Comparison of ENCODE assay signal across 31 mouse cellular contexts in genomic region chr7:144640817-144641216, GRCm38 (mm10). TPM values are rescaled to one million over a fixed set of nuclear protein-coding genes. Genes with fewer than 3 reads are reported as not detected.
A peak's percentile ranks its signal among the peaks of the same experiment; 100 is the strongest.
DNase-seq lines count a peak whose midpoint lies in the region; ATAC-seq and TF ChIP-seq lines count a peak whose summit lies in the region.
"Had no signal": no experiment of that assay in that cellular context is flagged by ENCODE, and none has a peak within 500 bp of the region (broad histone marks: within the 10 kb centered on the region; RNA-seq: fewer than 3 reads in every experiment).

No protein-coding gene starts in this region.

- peaks cover 94% of the 10 kb centered on the region for H3K27me3 ChIP-seq in forebrain, embryonic 10.5 days (ENCODE audit: poor library complexity, severe bottlenecking)
- H3K27me3 ChIP-seq in forebrain, embryonic 14.5 days (replicated peaks; ENCODE audit: control insufficient read depth, insufficient read depth, low read length): no peaks in the 10 kb centered on the region
- no peaks in the 10 kb centered on the region for H3K27me3 ChIP-seq in hindbrain, embryonic 15.5 days
- no peaks in the 10 kb centered on the region for H3K27me3 ChIP-seq in hindbrain, embryonic 11.5 days (ENCODE audit: control insufficient read depth, insufficient read depth, low read length)
- no peaks in the 10 kb centered on the region for H3K27me3 ChIP-seq in hindbrain, embryonic 16.5 days (replicated peaks; ENCODE audit: control insufficient read depth, insufficient read depth, low read length)
- no peaks in the 10 kb centered on the region for H3K27me3 ChIP-seq in midbrain, postnatal 0 days (ENCODE audit: insufficient read depth, low read length)
- H3K27me3 ChIP-seq: embryonic facial prominence, embryonic 12.5 days; heart, embryonic 12.5 days had no signal

- no peak for DNase-seq in forebrain, embryonic 10.5 days (ENCODE audit: extremely low spot score, low spot score)
- no peak for DNase-seq in forebrain, embryonic 14.5 days (ENCODE audit: low spot score)
- no peak for DNase-seq in hindbrain, embryonic 11.5 days (ENCODE audit: low spot score)
- DNase-seq in midbrain, postnatal 0 days (ENCODE audit: low spot score): peak; percentile 33
- DNase-seq in frontal cortex, postnatal 14 days (ENCODE audit: low spot score in 2 of 2): no peak
- no peak for DNase-seq in kidney, postnatal 10 days
- DNase-seq: adrenal gland, adult 2 months; adrenal gland, postnatal 36 days; cerebellum, adult 11 months; cerebellum, adult 9-10 months; embryo, embryonic 11 days; heart, adult 2 months; heart, postnatal 4 days; kidney, adult 2 months; kidney, postnatal 4 days; layer of hippocampus, postnatal 36 days; left cerebral cortex, postnatal 4 days; liver, postnatal 0 days; lung, postnatal 4 days; right cerebral cortex, postnatal 4 days; thymus, adult 18-20 months; thymus, postnatal 25 days had no signal

- 78% methylated on average over 1 of the region's 1 CpGs for WGBS in forebrain, embryonic 10.5 days
- 46% methylated on average over 1 of the region's 1 CpGs for WGBS in forebrain, embryonic 14.5 days
- 42% methylated on average over 1 of the region's 1 CpGs for WGBS in hindbrain, embryonic 15.5 days
- 75% methylated on average over 1 of the region's 1 CpGs for WGBS in hindbrain, embryonic 11.5 days
- WGBS in hindbrain, embryonic 16.5 days: 34% methylated on average over 1 of the region's 1 CpGs
- 64% methylated on average over 1 of the region's 1 CpGs for WGBS in midbrain, postnatal 0 days

- no peak for ATAC-seq in forebrain, embryonic 14.5 days
- ATAC-seq in hindbrain, embryonic 15.5 days (ENCODE audit: low FRiP score, low read depth): no peak
- no peak for ATAC-seq in hindbrain, embryonic 11.5 days (ENCODE audit: low FRiP score)
- ATAC-seq in hindbrain, embryonic 16.5 days: peak; percentile 86
- no peak for ATAC-seq in midbrain, postnatal 0 days (ENCODE audit: low FRiP score)
- ATAC-seq: activated CD4-positive, CD25-positive, alpha-beta regulatory T cell, adult 4 months; liver, embryonic 12.5 days; liver, postnatal 0 days; lung, postnatal 0 days had no signal

- H3K4me1 ChIP-seq in forebrain, embryonic 10.5 days: peaks cover 10% of the 10 kb centered on the region
- H3K4me1 ChIP-seq in forebrain, embryonic 14.5 days (ENCODE audit: control insufficient read depth, insufficient read depth, low read length): 0 out of 2 replicates have a peak, but pooled peaks cover 2% of the 10 kb centered on the region
- peaks cover 9% of the 10 kb centered on the region; the same call in 1 of the 2 replicates for H3K4me1 ChIP-seq in hindbrain, embryonic 15.5 days (replicated peaks)
- H3K4me1 ChIP-seq in hindbrain, embryonic 11.5 days (replicated peaks; ENCODE audit: control insufficient read depth, insufficient read depth, low read length): no peaks in the 10 kb centered on the region
- 0 out of 2 replicates have a peak, but pooled peaks cover 3% of the 10 kb centered on the region for H3K4me1 ChIP-seq in hindbrain, embryonic 16.5 days (ENCODE audit: control insufficient read depth, insufficient read depth, low read depth, low read length)
- H3K4me1 ChIP-seq in midbrain, postnatal 0 days (ENCODE audit: insufficient read depth, low read length): no peaks in the 10 kb centered on the region
- H3K4me1 ChIP-seq: embryonic facial prominence, embryonic 12.5 days; liver, embryonic 12.5 days; megakaryocyte, embryonic 14.5 days had no signal

- no peak overlapping the region for H3K4me3 ChIP-seq in forebrain, embryonic 10.5 days
- no peak overlapping the region for H3K4me3 ChIP-seq in forebrain, embryonic 14.5 days (ENCODE audit: low read depth, low read length)
- H3K4me3 ChIP-seq in hindbrain, embryonic 15.5 days: no peak overlapping the region
- H3K4me3 ChIP-seq in hindbrain, embryonic 11.5 days (ENCODE audit: low read depth, low read length): no peak overlapping the region
- no peak overlapping the region for H3K4me3 ChIP-seq in hindbrain, embryonic 16.5 days (ENCODE audit: low read length)
- H3K4me3 ChIP-seq in midbrain, postnatal 0 days (ENCODE audit: low read depth, low read length): no peak overlapping the region
- H3K4me3 ChIP-seq: embryonic facial prominence, embryonic 12.5 days; heart, adult 2 months; heart, embryonic 12.5 days; liver, embryonic 12.5 days; megakaryocyte, embryonic 14.5 days had no signal

- peaks cover 5% of the 10 kb centered on the region; the same call in 1 of the 2 replicates for H3K9me3 ChIP-seq in forebrain, embryonic 10.5 days
- H3K9me3 ChIP-seq in forebrain, embryonic 14.5 days (replicated peaks; ENCODE audit: control insufficient read depth, low read length): no peaks in the 10 kb centered on the region
- H3K9me3 ChIP-seq in hindbrain, embryonic 15.5 days: no peaks in the 10 kb centered on the region
- no peaks in the 10 kb centered on the region for H3K9me3 ChIP-seq in hindbrain, embryonic 11.5 days (ENCODE audit: control insufficient read depth, low read length)
- H3K9me3 ChIP-seq in hindbrain, embryonic 16.5 days (ENCODE audit: control insufficient read depth, low read length): no peaks in the 10 kb centered on the region
- no peaks in the 10 kb centered on the region for H3K9me3 ChIP-seq in midbrain, postnatal 0 days (ENCODE audit: low read length)
- H3K9me3 ChIP-seq: embryonic facial prominence, embryonic 12.5 days; heart, embryonic 12.5 days; liver, embryonic 12.5 days; megakaryocyte, embryonic 14.5 days had no signal

- H3K4me2 ChIP-seq in forebrain, embryonic 14.5 days (ENCODE audit: low read length): no peak overlapping the region
- no peak overlapping the region for H3K4me2 ChIP-seq in hindbrain, embryonic 15.5 days
- no peak overlapping the region for H3K4me2 ChIP-seq in hindbrain, embryonic 11.5 days (replicated peaks; ENCODE audit: low read depth, low read length)
- H3K4me2 ChIP-seq in hindbrain, embryonic 16.5 days (ENCODE audit: low read length): no peak overlapping the region
- no peak overlapping the region for H3K4me2 ChIP-seq in midbrain, postnatal 0 days (ENCODE audit: low read depth, low read length, poor library complexity, severe bottlenecking)
- H3K4me2 ChIP-seq: embryonic facial prominence, embryonic 12.5 days; heart, embryonic 12.5 days; liver, embryonic 12.5 days had no signal

- no peak overlapping the region for H3K9ac ChIP-seq in forebrain, embryonic 14.5 days (ENCODE audit: low read length)
- H3K9ac ChIP-seq in hindbrain, embryonic 15.5 days: no peak overlapping the region
- no peak overlapping the region for H3K9ac ChIP-seq in hindbrain, embryonic 11.5 days (ENCODE audit: low read depth, low read length)
- H3K9ac ChIP-seq in hindbrain, embryonic 16.5 days (ENCODE audit: low read depth, low read length): no peak overlapping the region
- H3K9ac ChIP-seq in midbrain, postnatal 0 days (replicated peaks; ENCODE audit: low read length, poor library complexity, severe bottlenecking): no peak overlapping the region
- H3K9ac ChIP-seq: embryonic facial prominence, embryonic 12.5 days; heart, embryonic 12.5 days; liver, embryonic 12.5 days; liver, postnatal 0 days had no signal

- H3K36me3 ChIP-seq in forebrain, embryonic 10.5 days (replicated peaks): peaks cover 28% of the 10 kb centered on the region
- no peaks in the 10 kb centered on the region for H3K36me3 ChIP-seq in forebrain, embryonic 14.5 days (ENCODE audit: control insufficient read depth, insufficient read depth, low read length)
- H3K36me3 ChIP-seq in hindbrain, embryonic 15.5 days: no peaks in the 10 kb centered on the region
- H3K36me3 ChIP-seq in hindbrain, embryonic 11.5 days (ENCODE audit: control insufficient read depth, insufficient read depth, low read length): no peaks in the 10 kb centered on the region
- no peaks in the 10 kb centered on the region for H3K36me3 ChIP-seq in hindbrain, embryonic 16.5 days (ENCODE audit: control insufficient read depth, insufficient read depth, low read length)
- no peaks in the 10 kb centered on the region for H3K36me3 ChIP-seq in midbrain, postnatal 0 days (ENCODE audit: insufficient read depth, low read length)
- H3K36me3 ChIP-seq: embryonic facial prominence, embryonic 12.5 days; heart, embryonic 12.5 days; liver, embryonic 12.5 days had no signal

- TF ChIP-seq CTCF in midbrain, postnatal 0 days (IDR thresholded peaks at IDR 0.05): no peak

- H3K27ac ChIP-seq in forebrain, embryonic 10.5 days: peak overlapping the region; percentile 68
- no peak overlapping the region for H3K27ac ChIP-seq in forebrain, embryonic 14.5 days (ENCODE audit: low read depth, low read length)
- peak overlapping the region; percentile 60 for H3K27ac ChIP-seq in hindbrain, embryonic 15.5 days (replicated peaks)
- H3K27ac ChIP-seq in hindbrain, embryonic 11.5 days (ENCODE audit: low read depth, low read length): no peak overlapping the region
- H3K27ac ChIP-seq in hindbrain, embryonic 16.5 days (ENCODE audit: low read depth, low read length): peak overlapping the region; percentile 4; the same call in 1 of the 2 replicates
- no peak overlapping the region for H3K27ac ChIP-seq in midbrain, postnatal 0 days (ENCODE audit: low read depth, low read length)
- H3K27ac ChIP-seq: embryonic facial prominence, embryonic 12.5 days; heart, adult 2 months; liver, embryonic 12.5 days; stomach, postnatal 0 days had no signal

RNA-seq across cellular contexts. Expression of gene Fadd, which starts 58.6 kb away (rescaled TPM):
- polyA plus RNA-seq in forebrain, embryonic 10.5 days (2016; fragmentation: Nextera tagmentation; extraction: Ambion mirVana): 11.4 and 12.1 TPM in 2 replicates
- 6.7 and 7.2 TPM in 2 replicates for polyA plus RNA-seq in forebrain, embryonic 14.5 days (2014; fragmentation: Nextera tagmentation; extraction: Ambion mirVana)
- polyA plus RNA-seq in hindbrain, embryonic 15.5 days (2015; fragmentation: Nextera tagmentation; extraction: Ambion mirVana): 5.2 and 5.7 TPM in 2 replicates
- 8.3 and 8.6 TPM in 2 replicates for polyA plus RNA-seq in hindbrain, embryonic 11.5 days (2014; fragmentation: Nextera tagmentation; extraction: Ambion mirVana)
- 4.7 and 5.9 TPM in 2 replicates for polyA plus RNA-seq in hindbrain, embryonic 16.5 days (2015; fragmentation: Nextera tagmentation; extraction: Ambion mirVana)
- total RNA-seq in midbrain, postnatal 0 days (2014; rRNA removed): 2.3 and 2.6 TPM in 2 replicates
- 2.4 and 3.4 TPM in 2 replicates for polyA plus RNA-seq in midbrain, postnatal 0 days (2015; fragmentation: Nextera tagmentation; extraction: Ambion mirVana)

Comparison
In these comparisons a context has a peak if more than half of its experiments do, and no peak if none do; other contexts are left out.
1. H3K27ac ChIP-seq: peak in forebrain, embryonic 10.5 days (single experiment), hindbrain, embryonic 15.5 days (single experiment) and hindbrain, embryonic 16.5 days (single experiment); none in forebrain, embryonic 14.5 days (single experiment), hindbrain, embryonic 11.5 days (single experiment) and midbrain, postnatal 0 days (single experiment).